Mouse (Mus musculus) cerebellum, postnatal 4 days (tissue): ENCODE data around the gene Khnyn.

Experiments used
- DNase-seq, 2 experiments: peaks; one replicate each; pipeline ENCODE4 v3.0.0; 2022; ENCODE audit warnings: low spot score in 2 of 2, mixed read lengths in 1 of 2

The Khnyn gene

DNA sequence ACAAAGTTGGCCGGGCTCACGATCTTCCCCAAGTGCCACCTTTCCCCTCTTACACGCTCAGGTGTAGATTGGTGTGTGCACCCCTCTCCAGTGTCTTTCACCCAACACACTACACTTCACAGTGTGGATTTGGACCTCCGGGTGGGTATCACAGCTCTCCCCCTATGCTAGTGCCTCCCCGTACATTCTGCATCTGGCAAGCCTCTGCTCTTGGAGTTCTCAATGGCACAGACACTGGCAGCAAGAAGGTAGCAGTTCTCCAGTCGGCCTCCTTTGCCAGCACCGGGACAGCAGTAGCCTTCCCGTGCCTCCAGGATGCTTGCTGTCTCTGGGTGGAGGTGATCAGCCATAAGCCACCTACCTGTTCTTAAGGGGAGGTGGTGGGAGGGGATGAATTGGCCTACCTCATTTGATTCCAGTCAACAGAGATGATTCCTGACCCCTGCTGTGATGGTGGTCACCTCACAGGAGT is 11.5 kb upstream of the Khnyn start:
- DNase-seq = no peak

- peak; percentile 77 to 89 for DNase-seq
Observed at GRCm38 (mm10) chr14:55873714-55874683, 10.7 kb upstream of the Khnyn start.

GRCm38 (mm10) chr14:55877469-55878315 is 7.1 kb upstream of the Khnyn start:
- DNase-seq = no peak

DNA sequence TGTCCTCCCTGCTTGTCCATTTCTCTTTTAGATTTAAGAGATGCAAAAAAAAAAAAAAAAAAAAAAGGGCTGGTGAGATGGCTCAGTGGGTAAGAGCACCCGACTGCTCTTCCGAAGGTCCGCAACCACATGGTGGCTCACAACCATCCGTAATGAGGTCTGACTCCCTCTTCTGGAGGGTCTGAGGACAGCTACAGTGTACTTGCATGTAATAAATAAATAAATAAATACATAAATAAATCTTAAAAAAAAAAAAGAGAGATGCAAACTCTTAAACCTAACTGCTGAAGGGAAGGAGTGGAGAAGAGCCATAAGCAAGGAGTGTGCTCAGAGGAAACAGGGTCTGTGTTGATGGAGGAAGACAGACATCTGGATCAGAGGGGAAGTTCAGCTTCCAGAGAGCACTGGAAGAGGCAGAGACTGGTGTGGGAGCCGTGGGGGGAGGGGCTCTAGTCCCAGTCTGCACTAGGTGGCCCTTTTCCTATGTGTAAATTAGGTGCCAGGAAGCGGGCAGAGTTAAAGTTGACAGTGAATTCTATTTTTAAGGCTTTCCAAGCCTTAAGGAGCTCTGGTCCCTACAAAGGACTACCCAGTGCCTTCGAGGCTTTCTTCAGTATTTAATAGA is 6.3 kb upstream of the Khnyn start:
- no peak for DNase-seq

DNA sequence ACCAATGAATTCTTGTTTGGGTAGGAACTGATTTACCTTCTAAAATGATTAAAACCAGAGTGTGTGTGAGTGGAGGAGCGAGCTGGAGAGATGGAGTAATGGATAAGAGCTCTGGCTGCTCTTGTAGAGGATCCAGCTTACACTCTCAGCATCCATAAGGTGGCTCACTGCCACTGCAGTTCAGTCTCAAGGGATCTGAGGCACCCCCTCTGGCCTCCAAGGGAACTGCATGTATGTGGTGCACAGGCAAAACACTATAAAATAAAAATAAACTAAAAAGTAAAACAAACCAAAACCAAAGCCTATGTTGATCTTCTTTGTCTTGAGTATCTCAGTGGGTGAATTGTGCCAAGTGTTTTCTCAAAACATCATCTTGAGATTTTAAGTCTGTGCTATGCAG is 5.1 kb upstream of the Khnyn start:
- peak in 1 of 2 experiments; percentile 75 for DNase-seq

DNA sequence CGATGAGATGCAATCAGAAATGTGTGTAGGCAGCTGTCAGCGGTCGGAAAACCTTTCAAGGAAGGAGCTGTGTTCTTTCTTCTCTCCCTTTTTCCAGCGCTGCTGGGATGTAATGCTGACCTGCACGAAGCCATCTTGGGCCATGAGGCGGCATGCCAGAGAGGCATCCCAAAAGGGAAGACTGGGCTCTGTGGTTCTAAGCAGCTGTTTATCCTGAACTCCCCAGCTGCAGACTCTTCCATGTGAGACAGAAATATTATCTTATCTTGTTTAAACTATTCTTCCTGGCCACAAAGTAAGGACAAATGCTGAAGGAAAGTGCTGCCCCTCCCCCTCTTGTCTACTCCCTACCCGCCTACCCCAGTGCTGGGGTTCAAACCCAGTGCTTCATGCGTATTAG is 3.8 kb upstream of the Khnyn start:
- no peak for DNase-seq

GRCm38 (mm10) chr14:55882171-55882641 is 2.5 kb upstream of the Khnyn start:
- DNase-seq = no peak

GRCm38 (mm10) chr14:55883149-55883661 is 1.5 kb upstream of the Khnyn start:
- no peak for DNase-seq

GRCm38 (mm10) chr14:55883663-55884062 is 1.1 kb upstream of the Khnyn start:
- no peak for DNase-seq

- peak in 1 of 2 experiments; percentile 76 for DNase-seq
Observed at GRCm38 (mm10) chr14:55884166-55884565, 581 bp upstream of the Khnyn start, which contains the start of gene Cbln3. Gene Cbln3, minus strand, starts transcription at chr14:55884392.

- DNase-seq = no peak
Observed at GRCm38 (mm10) chr14:55885114-55885790, 505 bp downstream of the Khnyn start.

- DNase-seq = no peak
Observed at GRCm38 (mm10) chr14:55885791-55886271, 1.1 kb downstream of the Khnyn start.

- DNase-seq = no peak
Observed at GRCm38 (mm10) chr14:55886571-55887382, 2.0 kb downstream of the Khnyn start.

GRCm38 (mm10) chr14:55897671-55898070 is 12.9 kb downstream of the Khnyn start:
- DNase-seq = no peak

DNA sequence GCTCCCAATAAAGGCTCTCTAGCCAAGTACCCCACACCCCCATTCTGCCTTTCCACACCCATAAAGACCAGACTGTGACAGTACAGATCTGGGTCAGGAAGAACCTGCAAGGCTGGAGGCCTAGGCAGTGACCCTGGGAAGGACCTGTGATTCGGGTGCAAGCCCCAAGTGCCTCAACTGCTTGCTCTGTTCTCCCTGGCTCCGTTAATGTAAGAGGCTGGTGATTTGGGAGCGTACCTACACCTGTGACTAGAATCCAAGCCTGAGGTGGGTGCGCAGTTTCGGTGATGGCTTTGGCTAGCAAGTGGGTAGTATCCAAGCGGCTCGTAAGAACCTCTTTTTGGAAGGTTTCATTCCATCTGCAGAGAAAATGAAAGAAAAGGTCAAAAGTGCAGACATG is 14.2 kb downstream of the Khnyn start:
- DNase-seq = no peak

- DNase-seq = peak; percentile 59 to 82
Observed at GRCm38 (mm10) chr14:55899701-55900413, 15.1 kb downstream of the Khnyn start, which contains the start of gene Sdr39u1. Gene Sdr39u1, minus strand, starts transcription at chr14:55900293.

DNA sequence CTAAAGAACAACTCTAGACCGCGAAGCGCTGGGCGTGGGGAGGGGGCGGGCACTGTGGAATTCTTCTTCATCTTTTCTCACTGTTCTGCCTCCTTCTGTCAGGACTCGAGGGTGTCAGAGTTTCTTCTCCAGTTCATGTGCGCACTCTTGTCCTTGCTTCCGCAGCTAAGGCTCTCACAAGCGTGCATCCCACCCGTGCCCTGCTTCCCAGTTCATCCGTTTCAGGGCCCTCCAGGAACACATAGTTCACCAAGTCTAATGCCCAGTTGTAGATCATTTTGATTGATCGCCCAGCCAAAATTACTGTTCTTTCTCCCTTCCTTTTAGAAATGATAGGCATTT is 15.6 kb downstream of the Khnyn start:
- no peak for DNase-seq

DNA sequence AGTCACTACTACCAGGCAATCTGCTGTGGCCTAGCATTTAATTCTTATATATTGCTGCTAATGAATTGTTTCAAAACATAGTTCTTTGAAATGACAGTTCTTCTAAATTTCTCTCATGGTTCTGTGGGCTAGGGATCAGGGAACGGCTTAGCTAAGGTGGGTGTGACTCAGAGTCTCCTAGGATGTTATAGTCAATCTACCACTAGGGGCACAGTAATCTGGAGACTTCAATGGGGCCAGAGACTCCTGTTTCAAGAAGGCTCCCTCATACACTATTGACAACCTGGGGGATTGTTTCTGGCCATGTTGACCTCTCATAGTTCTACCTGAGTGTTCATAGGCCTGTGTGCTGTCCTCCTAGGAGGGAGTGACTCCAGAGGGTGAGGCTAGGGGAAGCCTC is 20.8 kb downstream of the Khnyn start:
- no peak for DNase-seq

GRCm38 (mm10) chr14:55913406-55913805 is 28.7 kb downstream of the Khnyn start:
- no peak for DNase-seq
